Mouse (Mus musculus) megakaryocyte, embryonic 14.5 days (primary cell): ENCODE results near the gene Scnn1a. TPM values are rescaled to one million over a fixed set of nuclear protein-coding genes. Genes with fewer than 3 reads are reported as not detected.
"Not testable (repeated sequence)": the region's sequence is repeated elsewhere in the genome, so short reads cannot be mapped to it uniquely, and the experiment has no call there.

Source experiments
- H3K27me3 ChIP-seq: replicated peaks from 2 replicates; pipeline ENCODE3; 2012; ENCODE audit warnings: inconsistent platforms
- H3K36me3 ChIP-seq: replicated peaks from 2 replicates; pipeline ENCODE3; 2012; ENCODE audit warnings: low read length, inconsistent platforms, mixed read lengths
- H3K4me1 ChIP-seq: 2 replicates; pipeline ENCODE4 v1.6.1; 2012; ENCODE audit warnings: inconsistent platforms
- H3K4me3 ChIP-seq: replicated peaks from 2 replicates; pipeline ENCODE3; 2012; ENCODE audit warnings: moderate library complexity, mild to moderate bottlenecking, inconsistent platforms
- H3K9me3 ChIP-seq: 2 replicates; pipeline ENCODE4 v1.6.1; 2012; ENCODE audit warnings: inconsistent platforms
- FLI1 ChIP-seq: IDR thresholded peaks from 2 replicates; pipeline ENCODE4 v1.6.1; 2012; ENCODE audit warnings: low read length, inconsistent platforms, mixed read lengths
- GATA1 ChIP-seq: IDR thresholded peaks from 3 replicates; pipeline ENCODE4 v1.6.1; 2012; ENCODE audit warnings: mixed read lengths, low read length, inconsistent platforms, borderline replicate concordance
- polyA plus RNA-seq: library from polyadenylated mRNA; stranded (reverse); fragments of >175 nt; gene quantifications from 2 replicates; pipeline ENCODE4 v1.2.3, GENCODE M21; 2012; ENCODE audit warnings: low replicate concordance; ENCODE audit not compliant: insufficient read depth

Scnn1a gene
- polyA plus RNA-seq, 1 experiment, result 0.39 TPM

DNA sequence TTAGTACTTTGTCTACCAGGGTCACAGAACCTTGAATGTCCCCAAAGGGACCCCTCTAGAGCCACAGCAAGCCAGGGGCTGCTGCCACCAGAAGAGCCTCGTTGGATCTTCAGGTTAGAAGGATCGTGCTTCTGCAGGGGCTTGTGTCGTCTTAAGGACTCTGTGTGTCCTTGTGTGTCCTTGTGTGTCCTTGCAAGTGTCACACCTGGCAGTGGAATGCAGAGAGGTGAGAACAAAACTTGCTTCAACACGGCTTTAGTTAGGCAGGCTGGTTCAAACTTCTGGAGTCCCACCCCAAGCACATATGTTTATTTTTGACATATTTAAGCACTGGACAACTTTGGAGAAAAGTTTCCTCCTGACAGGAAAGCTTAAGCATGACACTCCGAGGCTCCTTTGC is 31.7 kb upstream of the Scnn1a start:
- TF ChIP-seq GATA1 (no peak), FLI1 (no peak)
- no peaks in the 10 kb centered on the region for H3K36me3 ChIP-seq
- H3K27me3 ChIP-seq, result peaks cover 31% of the 10 kb centered on the region
- H3K4me1 ChIP-seq, result no peaks in the 10 kb centered on the region
- H3K4me3 ChIP-seq, result no peak overlapping the region
- H3K9me3 ChIP-seq, result peaks cover 17% of the 10 kb centered on the region

GRCm38 (mm10) chr6:125291329-125291728 is 29.1 kb upstream of the Scnn1a start:
- peaks cover 41% of the 10 kb centered on the region for H3K27me3 ChIP-seq
- TF ChIP-seq GATA1 (no peak), FLI1 (no peak)

GRCm38 (mm10) chr6:125292256-125292655 is 28.2 kb upstream of the Scnn1a start:
- peaks cover 26% of the 10 kb centered on the region for H3K9me3 ChIP-seq
- TF ChIP-seq GATA1 (no peak), FLI1 (no peak)
- no peaks in the 10 kb centered on the region for H3K36me3 ChIP-seq
- no peaks in the 10 kb centered on the region for H3K4me1 ChIP-seq
- no peak overlapping the region for H3K4me3 ChIP-seq
- H3K27me3 ChIP-seq, result peaks cover 46% of the 10 kb centered on the region

More at GRCm38 (mm10) chr6:125291329-125291728, 29.1 kb upstream of the Scnn1a start:
- no peaks in the 10 kb centered on the region for H3K36me3 ChIP-seq
- H3K9me3 ChIP-seq, result peaks cover 26% of the 10 kb centered on the region
- no peak overlapping the region for H3K4me3 ChIP-seq
- no peaks in the 10 kb centered on the region for H3K4me1 ChIP-seq

- Histone ChIP-seq H3K9me3 (peaks cover 30% of the 10 kb centered on the region), H3K36me3 (no peaks in the 10 kb centered on the region), H3K4me3 (no peak overlapping the region), H3K4me1 (no peaks in the 10 kb centered on the region), H3K27me3 (peaks cover 40% of the 10 kb centered on the region)
- TF ChIP-seq GATA1, result no peak
- TF ChIP-seq FLI1, result no peak
Measured at GRCm38 (mm10) chr6:125294049-125294448, 26.4 kb upstream of the Scnn1a start.

DNA sequence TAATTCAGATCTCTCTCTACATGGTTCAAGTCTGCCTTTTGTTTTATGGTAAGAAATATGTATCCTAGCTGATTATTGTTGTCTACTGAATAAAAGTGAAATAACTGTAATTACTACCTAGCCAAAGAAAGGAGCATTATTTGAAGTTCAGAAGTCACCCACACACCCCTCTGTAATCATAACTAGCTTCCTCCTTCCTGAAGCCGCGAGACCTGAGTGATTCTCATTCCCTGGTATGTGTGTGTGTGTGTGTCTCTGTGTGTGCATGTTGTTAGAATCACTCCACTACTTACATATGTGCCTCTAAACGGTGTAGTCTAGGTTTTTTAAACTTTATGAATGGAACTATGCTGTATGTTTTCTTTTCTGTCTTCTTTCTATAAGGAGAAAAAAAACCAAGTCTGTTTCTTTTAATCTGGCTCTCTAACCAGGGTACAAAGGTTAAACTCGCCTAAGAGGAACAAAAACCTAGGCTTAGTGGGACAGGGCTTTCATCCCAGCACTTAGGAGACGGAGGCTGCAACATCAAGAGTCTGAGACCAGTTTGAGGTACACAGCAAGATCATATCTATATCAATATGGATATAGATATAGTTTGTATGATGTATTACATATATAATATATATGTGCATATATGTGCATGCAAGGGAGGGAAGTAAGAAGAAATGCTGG is 23.2 kb upstream of the Scnn1a start:
- H3K9me3 ChIP-seq, result peaks cover 29% of the 10 kb centered on the region
- H3K27me3 ChIP-seq, result peaks cover 25% of the 10 kb centered on the region
- H3K4me1 ChIP-seq, result no peaks in the 10 kb centered on the region
- no peaks in the 10 kb centered on the region for H3K36me3 ChIP-seq
- no peak overlapping the region for H3K4me3 ChIP-seq
- TF ChIP-seq FLI1 (no peak), GATA1 (no peak)

DNA sequence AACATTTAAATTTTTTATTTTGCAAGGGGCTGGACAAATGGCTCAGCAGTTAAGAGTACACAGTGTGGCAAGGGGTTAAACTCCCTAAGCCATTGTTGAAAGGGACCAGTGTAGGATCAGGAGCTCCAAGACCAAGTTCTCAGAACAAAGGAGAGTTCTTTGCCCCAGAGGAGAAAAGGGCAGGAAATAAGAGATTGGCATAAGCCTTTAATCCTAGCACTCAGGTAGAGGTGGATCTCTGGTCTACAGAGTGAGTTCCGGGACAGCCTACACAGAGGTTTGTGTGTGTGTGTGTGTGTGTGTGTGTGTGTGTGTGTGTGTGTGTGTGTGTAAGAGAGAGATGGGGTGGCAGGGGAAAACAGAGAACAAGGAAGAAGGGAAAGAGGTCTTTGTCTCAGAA is 19.5 kb upstream of the Scnn1a start:
- peaks cover 9% of the 10 kb centered on the region for H3K9me3 ChIP-seq
- H3K27me3 ChIP-seq, result peaks cover 9% of the 10 kb centered on the region
- TF ChIP-seq GATA1 (no peak), FLI1 (no peak)
- no peaks in the 10 kb centered on the region for H3K4me1 ChIP-seq
- H3K36me3 ChIP-seq, result peaks cover under 1% of the 10 kb centered on the region
- no peak overlapping the region for H3K4me3 ChIP-seq

DNA sequence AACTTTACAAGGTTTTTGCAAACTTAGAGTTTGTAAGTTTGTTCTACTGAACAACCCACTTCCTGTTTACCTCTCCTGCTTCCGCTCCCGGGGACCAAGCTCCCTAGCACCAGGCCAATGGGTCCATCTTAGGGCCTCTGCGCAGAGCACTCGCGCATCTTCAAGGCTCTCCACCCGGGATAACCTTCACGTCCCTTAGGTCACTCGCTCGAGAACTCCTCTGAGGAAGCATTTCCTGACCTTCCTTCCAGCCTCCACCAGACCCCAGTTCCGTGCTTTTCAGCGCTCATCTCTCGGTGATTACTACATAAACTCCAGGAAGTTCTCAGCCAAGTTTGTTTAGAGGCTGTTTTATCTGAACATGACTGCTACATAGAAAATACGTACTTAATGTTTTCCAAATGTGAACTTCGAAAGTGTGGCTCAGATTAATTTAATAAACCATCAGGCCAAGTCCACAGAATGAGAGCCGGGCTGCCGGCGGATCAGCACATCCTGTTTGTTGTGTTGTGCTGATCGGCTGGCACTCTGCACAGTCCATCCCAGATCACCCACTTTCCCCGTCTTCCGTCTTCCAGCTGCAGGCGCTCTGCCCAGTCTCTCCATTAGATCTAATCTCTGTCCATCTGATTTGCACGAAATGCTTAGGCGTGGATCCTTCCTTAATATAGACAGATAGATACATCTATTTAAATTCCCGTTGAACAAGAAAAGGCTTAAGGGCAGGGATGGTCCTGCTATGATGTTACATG is 18.1 kb upstream of the Scnn1a start:
- H3K27me3 ChIP-seq, result peaks cover 5% of the 10 kb centered on the region
- no peak overlapping the region for H3K4me3 ChIP-seq
- TF ChIP-seq FLI1 (no peak), GATA1 (no peak)

DNA sequence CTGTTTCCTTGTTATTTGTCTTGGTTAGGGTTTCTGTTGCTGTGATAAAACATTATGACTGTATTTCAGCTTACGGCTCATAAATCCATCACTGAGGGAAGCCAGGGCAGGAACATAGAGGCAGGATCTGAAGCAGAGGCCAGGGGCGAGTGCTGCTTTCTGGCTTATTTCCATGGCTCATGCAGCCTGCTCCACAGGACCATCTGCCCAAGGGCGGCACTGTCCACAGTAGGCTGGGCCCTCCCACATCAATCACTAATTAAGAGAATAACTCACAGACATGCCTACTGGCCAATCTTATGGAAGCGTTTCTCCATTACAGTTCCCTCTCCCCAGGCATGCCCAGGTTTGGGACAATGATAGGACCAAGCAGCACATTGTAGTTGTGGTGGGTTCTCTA is 17.2 kb upstream of the Scnn1a start:
- no peak for TF ChIP-seq FLI1
- no peak for TF ChIP-seq GATA1
- Histone ChIP-seq H3K27me3 (peaks cover 5% of the 10 kb centered on the region), H3K9me3 (peaks cover 9% of the 10 kb centered on the region), H3K4me1 (no peaks in the 10 kb centered on the region), H3K36me3 (peaks cover 21% of the 10 kb centered on the region), H3K4me3 (no peak overlapping the region)

More for the DNA sequence above, 18.1 kb upstream of the Scnn1a start:
- Histone ChIP-seq H3K9me3 (peaks cover 9% of the 10 kb centered on the region), H3K4me1 (no peaks in the 10 kb centered on the region), H3K36me3 (peaks cover 15% of the 10 kb centered on the region)

DNA sequence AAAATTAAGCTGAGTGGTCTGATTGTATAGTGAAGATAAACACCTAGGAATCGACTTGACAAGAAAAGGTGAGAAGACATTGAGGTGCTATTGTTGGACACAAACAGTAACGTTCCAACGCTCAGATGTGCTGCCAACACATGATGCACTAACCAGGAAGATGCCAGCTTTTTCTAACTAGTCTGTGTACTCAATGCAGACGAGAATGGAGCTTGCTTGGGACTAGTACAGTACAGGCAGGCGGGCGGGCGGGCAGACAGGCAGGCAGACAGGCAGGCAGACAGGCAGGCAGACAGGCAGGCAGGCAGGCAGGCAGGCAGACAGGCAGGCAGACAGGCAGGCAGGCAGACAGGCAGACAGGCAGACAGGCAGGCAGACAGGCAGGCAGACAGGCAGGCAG is 16.1 kb upstream of the Scnn1a start:
- H3K4me3 ChIP-seq, H3K9me3 ChIP-seq, H3K4me1 ChIP-seq, H3K27me3 ChIP-seq: not testable (repeated sequence)
- H3K36me3 ChIP-seq, result peaks cover 29% of the 10 kb centered on the region

- H3K27me3 ChIP-seq, result no peaks in the 10 kb centered on the region
Measured at GRCm38 (mm10) chr6:125305465-125305864, 15.0 kb upstream of the Scnn1a start.

More at GRCm38 (mm10) chr6:125305465-125305864, 15.0 kb upstream of the Scnn1a start:
- TF ChIP-seq GATA1, result no peak
- TF ChIP-seq FLI1, result no peak
- H3K9me3 ChIP-seq, result peaks cover 3% of the 10 kb centered on the region; the same call in 1 of the 2 replicates
- peaks cover 35% of the 10 kb centered on the region for H3K36me3 ChIP-seq
- H3K4me3 ChIP-seq, result no peak overlapping the region
- 0 out of 2 replicates have a peak, but pooled peaks cover 3% of the 10 kb centered on the region for H3K4me1 ChIP-seq
